Mouse (Mus musculus): Measurements from ENCODE around the gene N4bp2. TPM values are rescaled to one million over a fixed set of nuclear protein-coding genes. Genes with fewer than 3 reads are reported as not detected.
A peak's percentile ranks its signal among the peaks of the same experiment; 100 is the strongest.
"Not testable (repeated sequence)": the region's sequence is repeated elsewhere in the genome, so short reads cannot be mapped to it uniquely, and the experiment has no call there.

N4bp2 gene
- polyA plus RNA-seq, 1 experiment from 2014 or later = 19.0 TPM

DNA sequence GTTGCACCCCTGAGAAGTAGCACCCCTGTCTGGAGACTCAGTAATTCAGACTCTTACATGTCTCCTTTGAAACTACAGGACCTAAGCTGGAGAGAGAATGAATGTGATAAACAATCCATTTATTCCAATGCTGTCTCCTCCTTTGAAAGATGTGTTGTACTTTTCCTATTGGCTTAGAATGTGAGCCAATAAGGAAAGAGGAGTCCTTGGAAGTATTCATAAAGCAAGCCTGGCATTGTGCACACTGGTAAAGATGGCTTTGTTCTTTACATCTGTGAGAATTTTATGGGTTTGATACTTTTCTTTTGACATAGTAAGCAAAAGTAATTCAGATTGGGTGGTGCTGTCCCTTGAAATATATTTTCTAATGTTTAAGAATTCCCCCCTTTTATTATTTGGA lies 1.4 kb upstream of the N4bp2 start:
- Histone ChIP-seq H3K36me3 (ENCODE audit: control insufficient read depth, insufficient read depth) (no peaks in the 10 kb centered on the region), H3K4me3 (replicated peaks; ENCODE audit: low read length) (no peak overlapping the region), H3K4me1 (replicated peaks; ENCODE audit: control insufficient read depth, insufficient read depth, low read length) (peaks cover 7% of the 10 kb centered on the region), H3K9me3 (ENCODE audit: control insufficient read depth, low read length) (no peaks in the 10 kb centered on the region), H3K27ac (ENCODE audit: low read length) (no peak overlapping the region), H3K27me3 (replicated peaks; ENCODE audit: control insufficient read depth, insufficient read depth, low read length) (no peaks in the 10 kb centered on the region), H3K4me2 (ENCODE audit: low read length) (peak overlapping the region; percentile 18), H3K9ac (replicated peaks; ENCODE audit: low read depth, low read length) (no peak overlapping the region)
- peak; percentile 16 for ATAC-seq

DNA sequence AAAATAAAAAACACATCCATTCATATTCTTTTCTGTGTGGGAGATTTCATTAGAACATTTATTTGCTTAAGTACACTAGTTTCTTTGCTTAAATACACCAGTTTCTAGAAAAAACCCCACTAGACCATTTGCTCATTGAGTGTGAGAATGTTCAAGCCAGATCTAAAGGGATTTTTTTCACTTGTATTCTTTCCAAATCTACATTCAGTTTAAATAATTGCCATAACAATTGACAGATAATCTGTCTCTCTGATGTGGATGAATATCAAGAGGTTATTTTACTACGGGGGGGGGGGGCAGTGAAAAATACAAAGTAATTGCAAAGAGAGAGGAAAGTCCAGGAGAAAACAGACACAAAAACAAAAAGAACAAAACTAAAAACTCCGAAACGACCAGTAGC lies 635 bp upstream of the N4bp2 start:
- H3K27me3 ChIP-seq (replicated peaks; ENCODE audit: control insufficient read depth, insufficient read depth, low read length) = no peaks in the 10 kb centered on the region
- peaks cover 7% of the 10 kb centered on the region for H3K4me1 ChIP-seq (replicated peaks; ENCODE audit: control insufficient read depth, insufficient read depth, low read length)
- ATAC-seq = no peak
- peak overlapping the region; percentile 100 for H3K27ac ChIP-seq (ENCODE audit: low read length)
- no peaks in the 10 kb centered on the region for H3K36me3 ChIP-seq (ENCODE audit: control insufficient read depth, insufficient read depth)
- peak overlapping the region; percentile 99 for H3K9ac ChIP-seq (replicated peaks; ENCODE audit: low read depth, low read length)
- H3K4me3 ChIP-seq (replicated peaks; ENCODE audit: low read length) = peak overlapping the region; percentile 81
- H3K9me3 ChIP-seq (ENCODE audit: control insufficient read depth, low read length) = no peaks in the 10 kb centered on the region
- WGBS = 2% methylated on average over 3 of the region's 3 CpGs
- peak overlapping the region; percentile 59 for H3K4me2 ChIP-seq (ENCODE audit: low read length)

DNA sequence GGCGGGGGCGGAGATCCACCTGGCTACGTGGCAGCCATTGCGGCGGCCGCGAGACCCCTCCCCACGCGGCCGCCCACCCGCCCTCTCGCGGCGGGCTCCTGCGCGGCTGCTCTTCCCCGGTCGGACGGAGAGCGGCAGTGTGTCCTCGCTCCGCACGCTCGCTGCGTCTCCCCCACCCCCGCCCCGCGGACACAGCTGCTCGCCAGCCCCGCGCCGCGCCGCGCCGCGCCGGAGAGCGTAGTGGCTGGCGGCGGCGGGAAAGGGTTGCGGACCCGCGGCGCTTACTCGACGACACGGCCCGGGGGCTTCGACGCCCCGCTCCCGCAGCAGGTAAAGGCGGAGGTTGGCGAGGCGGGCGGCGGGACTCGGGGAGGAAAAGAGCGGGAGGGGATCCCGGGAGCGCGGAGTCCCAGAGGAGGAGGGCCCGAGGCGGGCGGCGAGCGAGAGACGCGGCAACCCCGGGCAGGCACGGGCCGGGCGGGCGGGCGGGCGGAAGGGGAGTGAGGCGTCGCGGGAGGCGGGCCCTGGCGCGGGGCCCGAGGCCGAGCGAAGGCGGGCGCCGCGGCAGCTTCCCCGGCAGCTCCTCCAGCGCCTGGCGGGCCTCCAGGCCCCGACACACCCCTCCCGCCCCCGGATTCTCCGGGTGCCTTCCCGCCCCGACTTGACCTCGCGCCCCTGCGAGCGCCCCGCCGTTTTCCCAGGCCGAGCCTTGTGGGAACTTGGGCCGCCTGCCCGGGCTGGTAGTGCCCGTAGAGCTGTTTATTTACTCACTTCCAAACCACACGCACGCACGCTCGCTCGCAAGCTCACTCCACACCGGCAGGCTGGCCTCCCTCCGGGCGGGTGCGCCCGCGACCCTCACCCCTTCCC lies 830 bp downstream of the N4bp2 start:
- Histone ChIP-seq H3K4me2 (ENCODE audit: low read length) (peak overlapping the region; percentile 60), H3K9ac (replicated peaks; ENCODE audit: low read depth, low read length) (peak overlapping the region; percentile 99), H3K36me3 (ENCODE audit: control insufficient read depth, insufficient read depth) (no peaks in the 10 kb centered on the region), H3K4me1 (replicated peaks; ENCODE audit: control insufficient read depth, insufficient read depth, low read length) (peaks cover 7% of the 10 kb centered on the region), H3K27ac (ENCODE audit: low read length) (peak overlapping the region; percentile 100), H3K9me3 (ENCODE audit: control insufficient read depth, low read length) (no peaks in the 10 kb centered on the region), H3K4me3 (replicated peaks; ENCODE audit: low read length) (peak overlapping the region; percentile 81), H3K27me3 (replicated peaks; ENCODE audit: control insufficient read depth, insufficient read depth, low read length) (no peaks in the 10 kb centered on the region)
- ATAC-seq = peak; percentile 90
- under 1% methylated on average over 74 of the region's 121 CpGs for WGBS

DNA sequence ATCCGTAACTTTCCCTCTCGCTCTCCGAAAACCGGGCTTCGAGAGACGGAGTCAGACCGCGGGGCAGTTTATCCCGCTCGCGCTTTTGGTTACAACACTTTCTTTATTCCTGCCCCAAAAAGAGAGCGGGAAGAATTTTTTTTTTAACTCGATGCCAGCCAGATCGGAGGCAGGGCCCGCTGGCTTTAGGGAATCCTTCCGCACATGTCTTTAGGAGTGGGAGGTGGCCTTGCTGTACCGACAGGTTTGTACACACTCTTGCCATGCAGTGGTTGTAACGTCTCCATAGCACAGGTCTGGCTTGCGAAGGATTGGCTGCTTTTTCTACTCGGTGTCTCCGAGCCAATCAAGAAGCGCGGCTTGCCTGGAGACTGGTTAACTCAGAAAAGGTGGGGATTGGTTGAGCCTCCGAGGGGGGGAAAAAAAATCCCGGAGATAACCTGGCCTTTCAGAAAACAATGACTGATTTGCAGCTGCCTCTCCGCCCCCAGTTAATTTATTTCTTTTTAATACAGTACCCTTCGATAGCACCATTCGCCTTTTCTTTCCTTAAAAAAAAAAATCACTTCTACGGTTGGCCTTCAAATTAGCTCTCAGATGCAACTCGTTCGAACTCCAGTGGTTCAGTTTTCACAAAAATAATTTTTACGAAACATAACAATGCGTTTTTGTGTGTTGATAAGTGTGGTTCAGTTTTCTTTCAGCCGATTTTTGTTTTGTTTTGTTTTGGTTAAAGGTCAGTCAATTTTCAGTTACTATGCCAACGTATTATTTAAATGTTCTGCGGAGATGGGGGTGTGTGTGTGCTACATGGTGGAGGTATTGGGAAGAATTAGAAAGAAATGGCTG lies 1.7 kb downstream of the N4bp2 start:
- no peaks in the 10 kb centered on the region for H3K36me3 ChIP-seq (ENCODE audit: control insufficient read depth, insufficient read depth)
- peak overlapping the region; percentile 100 for H3K27ac ChIP-seq (ENCODE audit: low read length)
- WGBS = 2% methylated on average over 36 of the region's 36 CpGs
- H3K9me3 ChIP-seq (ENCODE audit: control insufficient read depth, low read length) = no peaks in the 10 kb centered on the region
- H3K4me2 ChIP-seq (ENCODE audit: low read length) = peak overlapping the region; percentile 60
- H3K4me3 ChIP-seq (replicated peaks; ENCODE audit: low read length) = peak overlapping the region; percentile 81
- H3K27me3 ChIP-seq (replicated peaks; ENCODE audit: control insufficient read depth, insufficient read depth, low read length) = no peaks in the 10 kb centered on the region
- peak; percentile 88 for ATAC-seq
- peak overlapping the region; percentile 99 for H3K9ac ChIP-seq (replicated peaks; ENCODE audit: low read depth, low read length)
- peaks cover 7% of the 10 kb centered on the region for H3K4me1 ChIP-seq (replicated peaks; ENCODE audit: control insufficient read depth, insufficient read depth, low read length)

DNA sequence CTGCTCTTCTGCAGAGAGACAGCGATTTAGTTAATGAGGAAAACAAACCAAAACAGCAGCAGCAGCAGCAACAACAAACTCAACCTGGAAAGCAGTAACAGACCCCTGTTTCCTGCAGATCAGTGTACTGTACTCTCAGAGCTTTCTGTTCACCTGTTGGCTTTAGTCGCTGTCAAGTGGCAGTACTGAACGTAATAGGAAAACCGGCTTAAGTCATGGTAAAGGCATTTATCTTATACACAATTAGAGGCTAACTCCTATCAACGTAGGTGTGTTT lies 2.3 kb downstream of the N4bp2 start:
- H3K9me3 ChIP-seq (ENCODE audit: control insufficient read depth, low read length) = no peaks in the 10 kb centered on the region
- H3K4me1 ChIP-seq (replicated peaks; ENCODE audit: control insufficient read depth, insufficient read depth, low read length) = peaks cover 7% of the 10 kb centered on the region
- no peak overlapping the region for H3K27ac ChIP-seq (ENCODE audit: low read length)
- H3K4me2 ChIP-seq (ENCODE audit: low read length) = peak overlapping the region; percentile 60
- no peaks in the 10 kb centered on the region for H3K27me3 ChIP-seq (replicated peaks; ENCODE audit: control insufficient read depth, insufficient read depth, low read length)
- H3K9ac ChIP-seq (replicated peaks; ENCODE audit: low read depth, low read length) = peak overlapping the region; percentile 26; the same call in 1 of the 2 replicates
- no peaks in the 10 kb centered on the region for H3K36me3 ChIP-seq (ENCODE audit: control insufficient read depth, insufficient read depth)
- 45% methylated on average over 5 of the region's 5 CpGs for WGBS
- no peak for ATAC-seq
- H3K4me3 ChIP-seq (replicated peaks; ENCODE audit: low read length) = peak overlapping the region; percentile 81

DNA sequence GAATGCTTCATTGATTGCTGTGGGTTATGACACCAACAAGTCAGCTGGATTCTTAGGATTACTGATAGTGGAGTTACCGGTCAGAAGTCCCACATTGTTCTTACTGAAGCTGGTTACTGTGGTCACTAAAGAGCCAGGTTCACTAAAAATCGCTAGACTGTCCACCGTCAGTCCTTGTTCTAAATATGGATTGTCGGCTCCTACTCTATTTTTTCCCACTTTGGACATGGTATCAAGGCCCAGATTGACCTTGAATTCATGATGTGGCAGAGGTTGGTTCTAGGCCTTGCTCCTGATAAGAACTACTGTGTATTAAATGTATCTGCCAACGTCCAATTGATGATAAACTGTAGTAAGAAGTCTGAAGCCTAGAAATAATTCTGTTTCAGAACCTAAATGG lies 4.7 kb downstream of the N4bp2 start:
- no peak for ATAC-seq

DNA sequence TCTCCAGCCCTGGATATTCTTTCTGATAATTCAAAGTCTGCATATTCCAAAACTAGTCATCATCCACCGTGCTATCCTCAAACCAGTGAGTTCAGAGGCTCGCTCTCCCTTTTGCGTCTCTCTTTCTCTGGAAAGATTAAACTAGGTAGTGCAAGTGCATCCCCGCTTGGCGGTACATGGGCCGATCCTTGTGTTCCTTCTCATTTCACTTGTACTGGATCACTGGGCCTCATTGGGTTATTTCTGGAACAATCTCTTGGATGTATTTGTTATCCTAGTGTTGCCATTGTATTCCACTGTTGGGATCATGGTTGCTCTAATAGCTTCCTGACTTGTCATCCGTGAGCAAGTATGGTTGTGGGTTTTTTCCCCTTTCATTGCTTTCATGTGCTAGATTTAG lies 6.7 kb downstream of the N4bp2 start:
- 93% methylated on average over 7 of the region's 7 CpGs for WGBS
- no peak overlapping the region for H3K4me3 ChIP-seq (replicated peaks; ENCODE audit: low read length)
- H3K4me2 ChIP-seq (ENCODE audit: low read length) = no peak overlapping the region
- H3K27ac ChIP-seq (ENCODE audit: low read length) = no peak overlapping the region
- no peaks in the 10 kb centered on the region for H3K27me3 ChIP-seq (replicated peaks; ENCODE audit: control insufficient read depth, insufficient read depth, low read length)
- no peaks in the 10 kb centered on the region for H3K36me3 ChIP-seq (ENCODE audit: control insufficient read depth, insufficient read depth)
- no peak overlapping the region for H3K9ac ChIP-seq (replicated peaks; ENCODE audit: low read depth, low read length)
- H3K9me3 ChIP-seq (ENCODE audit: control insufficient read depth, low read length) = no peaks in the 10 kb centered on the region
- H3K4me1 ChIP-seq (replicated peaks; ENCODE audit: control insufficient read depth, insufficient read depth, low read length) = peaks cover 4% of the 10 kb centered on the region
- ATAC-seq = no peak

More for the DNA sequence above, 4.7 kb downstream of the N4bp2 start:
- no peak overlapping the region for H3K4me2 ChIP-seq (ENCODE audit: low read length)
- no peaks in the 10 kb centered on the region for H3K9me3 ChIP-seq (ENCODE audit: control insufficient read depth, low read length)
- 79% methylated on average over 5 of the region's 5 CpGs for WGBS
- no peaks in the 10 kb centered on the region for H3K36me3 ChIP-seq (ENCODE audit: control insufficient read depth, insufficient read depth)
- H3K27me3 ChIP-seq (replicated peaks; ENCODE audit: control insufficient read depth, insufficient read depth, low read length) = no peaks in the 10 kb centered on the region
- no peak overlapping the region for H3K9ac ChIP-seq (replicated peaks; ENCODE audit: low read depth, low read length)
- H3K4me3 ChIP-seq (replicated peaks; ENCODE audit: low read length) = no peak overlapping the region
- H3K27ac ChIP-seq (ENCODE audit: low read length) = no peak overlapping the region
- peaks cover 4% of the 10 kb centered on the region for H3K4me1 ChIP-seq (replicated peaks; ENCODE audit: control insufficient read depth, insufficient read depth, low read length)

DNA sequence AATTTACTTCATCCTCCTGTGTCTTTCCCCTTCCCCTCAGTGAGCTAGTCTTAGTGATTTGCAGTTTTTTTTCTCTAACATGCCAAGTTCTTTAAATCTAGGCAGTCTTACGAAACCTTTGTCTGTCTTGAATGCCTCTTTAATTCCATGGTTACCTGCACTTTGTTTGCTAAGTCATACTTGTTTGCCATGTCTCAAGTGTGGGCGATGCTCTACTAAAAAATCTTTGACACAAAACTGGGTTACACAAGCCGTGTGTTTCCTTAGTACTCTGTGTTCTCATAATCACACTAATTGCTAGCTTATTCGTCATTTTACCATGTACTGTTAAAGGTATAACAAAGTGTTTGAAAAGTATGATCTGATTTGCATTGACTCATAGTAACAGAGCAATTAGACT lies 7.2 kb downstream of the N4bp2 start:
- Histone ChIP-seq H3K4me3 (replicated peaks; ENCODE audit: low read length) (no peak overlapping the region), H3K4me2 (ENCODE audit: low read length) (no peak overlapping the region), H3K9me3 (ENCODE audit: control insufficient read depth, low read length) (no peaks in the 10 kb centered on the region), H3K27me3 (replicated peaks; ENCODE audit: control insufficient read depth, insufficient read depth, low read length) (no peaks in the 10 kb centered on the region), H3K27ac (ENCODE audit: low read length) (no peak overlapping the region), H3K9ac (replicated peaks; ENCODE audit: low read depth, low read length) (no peak overlapping the region), H3K4me1 (replicated peaks; ENCODE audit: control insufficient read depth, insufficient read depth, low read length) (peaks cover 2% of the 10 kb centered on the region), H3K36me3 (ENCODE audit: control insufficient read depth, insufficient read depth) (peaks cover under 1% of the 10 kb centered on the region; the same call in 1 of the 2 replicates)
- no peak for ATAC-seq
- 72% methylated on average over 4 of the region's 4 CpGs for WGBS

DNA sequence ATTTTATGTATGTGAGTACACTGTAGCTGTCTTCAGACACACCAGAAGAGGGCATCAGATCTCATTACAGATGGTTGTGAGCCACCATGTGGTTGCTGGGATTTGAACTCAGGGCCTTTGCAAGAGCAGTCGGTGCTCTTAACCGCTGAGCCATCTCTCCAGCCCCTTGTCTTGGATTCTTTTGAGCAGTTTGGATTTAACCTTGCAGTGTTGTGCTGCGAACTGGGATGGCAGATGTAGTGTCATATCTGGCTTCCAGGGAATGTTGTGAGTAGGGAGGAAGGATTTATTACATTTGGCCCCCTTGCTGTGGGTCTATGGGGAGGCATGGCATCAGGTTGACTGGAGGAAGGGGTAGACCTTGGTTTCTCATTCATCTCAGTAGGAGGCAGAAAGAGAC lies 10.6 kb downstream of the N4bp2 start:
- 95% methylated on average over 3 of the region's 3 CpGs for WGBS
- not testable (repeated sequence) for H3K36me3 ChIP-seq (ENCODE audit: control insufficient read depth, insufficient read depth); ATAC-seq

More for the DNA sequence above, 10.6 kb downstream of the N4bp2 start:
- not testable (repeated sequence) for H3K27ac ChIP-seq (ENCODE audit: low read length); H3K4me1 ChIP-seq (replicated peaks; ENCODE audit: control insufficient read depth, insufficient read depth, low read length); H3K9me3 ChIP-seq (ENCODE audit: control insufficient read depth, low read length); H3K27me3 ChIP-seq (replicated peaks; ENCODE audit: control insufficient read depth, insufficient read depth, low read length); H3K9ac ChIP-seq (replicated peaks; ENCODE audit: low read depth, low read length); H3K4me2 ChIP-seq (ENCODE audit: low read length); H3K4me3 ChIP-seq (replicated peaks; ENCODE audit: low read length)
